Mouse (Mus musculus) left cerebral cortex, postnatal 10 days (tissue): ENCODE data around the gene Aqp1. TPM values are rescaled to one million over a fixed set of nuclear protein-coding genes. Genes with fewer than 3 reads are reported as not detected.

Source experiments
- DNase-seq, 2 experiments: peaks; one replicate each; pipeline ENCODE4 v3.0.0; 2021 to 2022; ENCODE audit warnings: low spot score in 2 of 2, mixed read lengths in 1 of 2; ENCODE audit errors: extremely low spot score in 1 of 2
- intact Hi-C: fragments of 180-260 bp; cut with DNase I; formaldehyde crosslinking; loops from one replicate; pipeline ENCODE4 v1.15.1; 2025
- total RNA-seq, 2 experiments: library from RNA; stranded (reverse); gene quantifications; 2 replicates each; pipeline ENCODE4 v1.2.3; 2021

Gene Aqp1
- total RNA-seq = 1 to 10 TPM in 1 of 2 experiments, under 1 TPM in 1; 0.84 to 1.3 TPM

- peak in 1 of 2 experiments; percentile 76 for DNase-seq
- intact Hi-C loops = no loop called here
These were observed at the start of gene Aqp1 for GRCm38 (mm10) chr6:55335989-55336514. Gene Aqp1 (plus strand): TSS chr6:55336432.

DNA sequence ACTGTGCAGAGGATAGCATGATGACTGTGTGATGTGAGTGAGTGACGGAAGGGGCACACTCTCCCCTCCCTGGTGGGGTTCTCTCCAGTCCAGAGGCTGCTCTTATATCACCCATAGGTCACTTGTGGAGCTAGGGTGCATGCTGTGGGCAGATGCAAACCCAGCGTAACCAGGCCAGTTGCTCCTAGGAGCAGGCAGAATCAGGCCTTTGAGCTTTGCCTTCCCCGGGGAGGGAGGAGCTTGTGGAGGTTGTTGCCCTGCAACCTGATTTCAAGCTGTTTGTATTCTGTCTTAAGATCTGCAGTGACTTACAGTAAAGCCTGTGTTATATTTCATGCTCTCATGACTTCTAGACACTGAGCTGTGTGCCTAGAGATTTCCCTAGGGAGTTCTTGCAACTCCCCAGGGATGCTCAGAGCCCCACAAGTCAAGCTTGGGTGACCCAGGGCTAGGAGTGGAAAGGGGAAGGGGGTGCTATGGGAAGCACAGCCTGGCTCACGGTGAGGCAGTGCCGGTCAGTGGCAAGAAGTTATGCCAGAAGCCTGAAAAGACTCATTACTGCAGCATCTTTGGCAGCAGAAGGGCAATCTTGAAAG lies 48.1 kb upstream of the Aqp1 start:
- intact Hi-C loops = no loop called here

DNA sequence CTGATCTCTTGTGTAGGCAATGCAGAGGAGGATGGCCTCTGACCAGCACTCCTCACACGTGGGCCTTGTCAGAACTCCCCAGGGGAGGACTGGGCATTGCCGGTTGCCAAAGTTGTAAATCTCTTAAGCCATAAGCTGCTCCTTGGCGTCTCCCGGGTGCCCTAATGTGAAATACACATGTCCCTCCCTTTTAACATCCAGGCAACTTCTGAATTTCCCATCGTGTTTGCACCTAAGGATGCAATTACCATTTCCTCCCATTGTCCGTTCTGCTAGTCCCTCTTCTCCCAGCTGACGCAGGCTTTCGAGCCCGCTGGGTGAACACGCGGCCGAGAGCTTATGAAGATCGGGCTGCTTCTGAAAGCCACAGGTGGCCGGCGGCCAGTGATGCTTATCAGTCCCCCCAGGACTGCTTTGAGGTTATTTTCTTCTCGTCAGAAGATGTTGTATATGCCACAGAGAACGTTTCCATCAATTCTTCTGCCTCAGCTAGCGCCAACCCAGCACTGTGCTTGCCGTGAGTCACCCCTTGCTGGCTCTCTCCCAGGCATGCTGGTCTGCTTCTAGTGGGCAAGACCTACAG lies 41.6 kb upstream of the Aqp1 start:
- peak in 1 of 2 experiments; percentile 53 for DNase-seq
- intact Hi-C loops = no loop called here

More for the DNA sequence above, 48.1 kb upstream of the Aqp1 start:
- DNase-seq = no peak

DNA sequence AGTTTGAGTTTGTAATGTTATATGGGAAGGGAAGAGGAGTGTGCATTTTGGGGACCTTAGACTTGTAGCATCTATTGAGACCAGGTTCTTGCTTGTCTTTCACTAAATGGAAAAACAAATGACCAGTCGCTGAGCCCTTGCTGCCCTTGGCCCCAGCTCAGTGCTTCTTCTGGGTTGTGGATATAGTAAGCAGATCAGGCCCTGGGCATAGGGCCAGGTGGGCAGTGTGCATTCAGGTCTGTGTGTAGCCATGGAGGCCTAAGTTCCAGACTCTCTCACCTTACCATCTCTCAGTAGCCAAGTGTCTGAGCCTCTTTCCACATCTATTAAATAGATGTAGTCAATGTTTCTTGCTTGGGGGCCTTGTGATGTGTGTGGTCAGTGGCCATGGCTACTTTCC lies 40.9 kb upstream of the Aqp1 start:
- intact Hi-C loops = no loop called here
- peak in 1 of 2 experiments; percentile 37 for DNase-seq

GRCm38 (mm10) chr6:55299482-55299881 lies 36.8 kb upstream of the Aqp1 start:
- intact Hi-C loops = no loop called here

GRCm38 (mm10) chr6:55299917-55300316 lies 36.3 kb upstream of the Aqp1 start:
- no peak for DNase-seq
- intact Hi-C loops = no loop called here

More at GRCm38 (mm10) chr6:55299482-55299881, 36.8 kb upstream of the Aqp1 start:
- DNase-seq = no peak

GRCm38 (mm10) chr6:55300704-55301103 lies 35.5 kb upstream of the Aqp1 start:
- DNase-seq = no peak
- intact Hi-C loops = no loop called here

- intact Hi-C loops = no loop called here
- no peak for DNase-seq
These were observed 26.1 kb upstream of the Aqp1 start for GRCm38 (mm10) chr6:55310179-55310578.

DNA sequence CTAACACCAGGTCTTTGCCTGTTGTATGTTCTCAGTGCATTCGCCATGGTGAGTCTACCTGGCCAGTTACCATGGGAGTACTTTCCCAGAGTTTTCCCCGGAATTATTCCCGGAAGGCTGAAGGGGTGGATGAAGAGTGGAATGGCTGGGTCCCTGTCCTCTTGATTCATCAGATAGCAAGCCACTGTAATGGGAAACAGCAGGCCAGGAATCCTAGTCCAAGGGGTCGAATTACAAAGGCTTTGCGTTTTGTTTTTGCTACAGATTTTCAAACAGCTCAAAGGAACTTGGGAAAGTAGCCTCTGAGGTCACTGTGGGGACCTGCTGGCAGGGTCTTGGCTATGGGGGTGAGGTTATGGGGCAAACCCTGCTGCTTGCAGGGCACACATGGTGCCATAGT lies 24.3 kb upstream of the Aqp1 start:
- intact Hi-C loops = no loop called here
- no peak for DNase-seq

DNA sequence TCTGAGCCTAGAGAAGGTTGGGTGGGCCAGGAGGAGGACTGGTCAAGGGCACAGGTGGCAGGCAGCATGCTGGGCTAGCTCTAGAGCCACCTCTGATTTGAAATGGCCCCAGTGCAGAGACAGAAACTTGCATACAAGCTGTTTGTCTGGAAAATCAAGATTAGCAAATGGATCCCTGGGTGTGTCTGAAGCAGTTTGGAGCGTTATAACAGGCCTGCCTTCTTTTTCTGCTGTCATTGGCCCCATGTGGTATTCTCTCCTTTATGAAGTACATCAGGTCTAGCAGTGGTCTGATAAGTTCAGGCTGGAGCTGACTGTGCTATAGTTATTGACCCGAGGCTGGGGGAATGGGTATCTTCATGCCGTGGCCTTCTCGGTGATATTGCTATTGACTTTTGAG lies 22.3 kb upstream of the Aqp1 start:
- no peak for DNase-seq
- intact Hi-C loops = no loop called here

- no peak for DNase-seq
- intact Hi-C loops = no loop called here
These were observed 21.6 kb upstream of the Aqp1 start for GRCm38 (mm10) chr6:55314628-55315027.

DNA sequence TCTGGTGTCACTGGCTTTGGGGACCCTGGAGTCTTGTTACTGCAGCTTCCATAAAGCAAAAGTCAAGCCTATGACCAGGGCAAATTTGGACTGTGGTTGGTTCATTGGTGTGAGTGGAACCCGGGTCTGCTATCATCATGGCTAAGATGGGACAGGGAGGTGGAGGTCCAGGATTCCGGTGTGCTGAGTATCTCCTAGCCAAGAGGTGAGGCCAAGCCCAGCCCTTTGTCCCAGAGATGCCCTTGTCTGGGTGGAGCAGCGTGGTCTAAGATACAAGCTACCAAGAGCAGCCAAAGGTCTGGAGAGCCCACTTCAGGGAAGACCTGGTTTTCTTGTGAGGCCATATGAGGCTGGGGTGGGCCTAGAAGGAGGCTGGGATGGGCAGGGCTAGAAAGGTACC lies 17.6 kb upstream of the Aqp1 start:
- DNase-seq = no peak
- intact Hi-C loops = no loop called here

- intact Hi-C loops = no loop called here
- peak in 1 of 2 experiments; percentile 41 for DNase-seq
These were observed 16.4 kb upstream of the Aqp1 start for GRCm38 (mm10) chr6:55319585-55320551.

GRCm38 (mm10) chr6:55320894-55321293 lies 15.3 kb upstream of the Aqp1 start:
- DNase-seq = no peak
- intact Hi-C loops = no loop called here

DNA sequence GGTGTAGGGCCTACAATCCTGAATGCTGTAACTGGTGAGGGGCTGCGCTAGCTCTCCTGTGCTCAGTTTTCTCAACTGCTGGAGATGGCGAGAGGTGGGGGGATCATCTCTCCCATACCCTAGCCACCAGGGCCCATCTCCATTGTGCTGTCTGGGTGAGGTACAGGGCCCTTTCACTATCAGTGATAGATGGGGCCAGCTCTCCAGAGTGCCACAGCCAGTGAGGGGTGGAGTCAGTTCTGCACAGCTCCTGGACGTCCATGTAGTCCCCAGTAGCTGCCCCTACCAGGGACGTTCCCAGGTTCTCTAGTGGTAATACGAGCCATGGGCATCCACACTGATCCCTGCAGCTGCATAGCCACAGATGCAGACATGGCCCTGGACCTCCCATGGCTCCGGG lies 14.7 kb upstream of the Aqp1 start:
- intact Hi-C loops = no loop called here
- no peak for DNase-seq

DNA sequence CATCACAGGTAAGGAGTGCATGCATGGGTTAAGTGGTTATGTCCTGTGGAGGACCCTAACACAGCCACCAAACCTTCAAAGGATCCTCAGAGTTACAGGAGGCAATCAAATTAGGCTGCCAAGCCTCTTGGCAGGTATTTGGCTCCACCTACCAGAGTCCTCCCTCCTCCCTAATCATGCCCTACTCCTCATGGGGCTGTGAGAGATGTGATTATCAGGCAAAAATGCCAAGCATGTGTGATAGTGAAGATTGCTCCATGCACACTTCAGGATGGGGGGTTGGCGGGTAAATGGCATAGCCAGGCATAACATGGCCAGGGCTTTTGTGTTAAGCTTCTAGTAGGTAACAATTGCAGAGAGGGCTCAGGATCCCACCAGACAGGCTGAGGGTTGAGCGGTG lies 13.3 kb upstream of the Aqp1 start:
- intact Hi-C loops = no loop called here
- DNase-seq = no peak

GRCm38 (mm10) chr6:55323908-55324634 lies 12.2 kb upstream of the Aqp1 start:
- intact Hi-C loops = no loop called here
- DNase-seq = no peak

DNA sequence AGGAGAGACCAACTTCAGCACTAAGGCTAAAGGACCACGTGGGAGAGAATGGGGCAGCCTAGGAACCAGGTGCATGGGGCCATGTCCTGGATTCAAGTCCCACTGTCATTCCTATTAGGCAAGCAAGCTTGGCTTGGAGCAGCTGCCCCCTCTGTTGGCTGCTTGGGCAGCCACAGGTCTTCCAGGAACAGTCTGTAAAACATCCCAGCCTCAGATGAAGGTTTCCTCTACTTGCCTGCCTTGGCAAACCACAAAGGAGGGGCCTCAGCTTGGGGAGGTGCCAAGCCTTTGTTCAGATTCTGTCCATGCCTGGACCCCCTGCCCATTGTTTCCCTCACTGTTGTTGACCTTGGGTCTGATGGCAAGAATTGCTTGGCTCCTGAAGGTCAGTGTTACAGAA lies 11.4 kb upstream of the Aqp1 start:
- no peak for DNase-seq
- intact Hi-C loops = no loop called here

GRCm38 (mm10) chr6:55326299-55326698 lies 9.9 kb upstream of the Aqp1 start:
- intact Hi-C loops = no loop called here
- DNase-seq = no peak
